Mouse (Mus musculus): Measurements from ENCODE around the gene Rsph3a. TPM values are rescaled to one million over a fixed set of nuclear protein-coding genes. Genes with fewer than 3 reads are reported as not detected.
"Not testable (repeated sequence)": the region's sequence is repeated elsewhere in the genome, so short reads cannot be mapped to it uniquely, and the experiment has no call there.

The Rsph3a gene
- total RNA-seq, 2 experiments from 2014 or later, result 22.1 to 23.7 TPM

GRCm38 (mm10) chr17:7916782-7917574 lies 28.4 kb upstream of the Rsph3a start:
- intact Hi-C loops (cut with DNase I), result no loop called here
- H3K4me3 ChIP-seq, result no peak overlapping the region
- no peak for DNase-seq
- no peak for TF ChIP-seq CTCF (IDR thresholded peaks at IDR 0.05)
- no peak overlapping the region for H3K27ac ChIP-seq

GRCm38 (mm10) chr17:7918355-7918754 lies 27.1 kb upstream of the Rsph3a start:
- no peak overlapping the region for H3K27ac ChIP-seq
- no peak overlapping the region for H3K4me3 ChIP-seq
- no peak for TF ChIP-seq CTCF (IDR thresholded peaks at IDR 0.05)
- no peak for DNase-seq
- intact Hi-C loops (cut with DNase I), result no loop called here

GRCm38 (mm10) chr17:7919209-7919608 lies 26.2 kb upstream of the Rsph3a start:
- no peak for DNase-seq
- no peak for TF ChIP-seq CTCF (IDR thresholded peaks at IDR 0.05)
- intact Hi-C loops (cut with DNase I), result no loop called here
- H3K27ac ChIP-seq, result no peak overlapping the region
- no peak overlapping the region for H3K4me3 ChIP-seq

DNA sequence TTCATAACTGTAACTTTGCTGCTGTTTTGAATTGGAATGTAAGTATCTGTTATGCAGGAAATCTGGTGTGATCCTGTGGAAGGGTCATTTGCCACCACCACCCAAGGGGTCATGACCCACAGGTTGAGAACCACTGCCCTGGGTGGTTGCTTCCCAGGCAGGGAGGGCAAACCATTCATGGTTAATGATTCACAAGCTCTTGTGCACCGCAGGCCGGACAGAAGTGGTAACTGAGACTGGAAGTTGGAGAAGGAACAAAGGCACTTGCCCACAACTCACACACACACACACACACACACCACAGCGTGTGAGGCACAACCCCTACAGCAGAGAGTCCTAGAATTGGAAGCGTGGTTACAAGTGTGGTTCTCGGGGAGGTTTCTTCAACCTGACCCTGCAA lies 22.9 kb upstream of the Rsph3a start:
- Histone ChIP-seq H3K4me3 (no peak overlapping the region), H3K27ac (no peak overlapping the region)
- intact Hi-C loops (cut with DNase I), result no loop called here
- no peak for DNase-seq
- TF ChIP-seq CTCF (IDR thresholded peaks at IDR 0.05), result no peak

- Histone ChIP-seq H3K27ac (no peak overlapping the region), H3K4me3 (no peak overlapping the region)
- intact Hi-C loops (cut with DNase I), result no loop called here
- no peak for DNase-seq
- no peak for TF ChIP-seq CTCF (IDR thresholded peaks at IDR 0.05)
Observed at GRCm38 (mm10) chr17:7924185-7924725, 21.2 kb upstream of the Rsph3a start.

DNA sequence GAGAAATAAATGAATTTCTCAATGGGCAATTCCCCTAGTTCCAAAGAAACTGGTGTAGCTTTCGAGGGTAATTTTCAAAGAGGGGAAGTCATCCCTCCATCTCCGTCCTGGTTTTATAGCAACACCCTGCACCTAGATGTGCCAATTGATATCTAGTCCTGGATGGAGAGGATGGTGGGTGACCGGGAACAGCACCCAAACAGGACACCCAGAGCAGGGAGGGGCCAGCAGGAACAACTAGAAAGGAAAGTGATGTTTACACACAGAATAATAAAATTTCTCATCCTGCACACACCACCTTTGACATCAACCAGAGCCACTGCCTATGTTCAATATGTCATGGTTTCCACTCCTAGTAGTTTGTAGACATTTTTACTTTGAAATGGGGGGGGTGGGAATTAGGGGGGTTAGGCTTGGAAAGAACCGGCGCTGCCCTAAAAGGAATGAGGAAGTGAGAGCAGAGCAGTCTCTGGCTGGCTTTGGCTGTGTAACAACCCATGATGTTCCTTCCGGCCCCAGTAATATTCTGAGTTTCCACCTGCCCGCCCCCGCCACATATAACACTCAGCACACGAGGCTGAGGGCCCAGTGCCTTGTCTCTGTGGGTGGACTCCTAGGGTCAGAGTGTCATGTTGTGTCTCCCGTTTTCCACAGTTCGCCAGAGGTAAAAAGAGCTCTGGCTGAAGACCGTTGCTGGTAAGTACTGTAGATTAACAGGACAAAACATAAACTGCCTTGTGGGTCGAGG lies 19.8 kb upstream of the Rsph3a start, which contains the start of gene Tagap:
Gene Tagap (plus strand): TSS at position 588 of the 748 bp plus-strand sequence.
- peak within 1 kb of the TSS; percentile 40; the same call in 1 of the 2 replicates for H3K27ac ChIP-seq
- TF ChIP-seq CTCF (IDR thresholded peaks at IDR 0.05), result no peak
- peak within 1 kb of the TSS; percentile 51 for H3K4me3 ChIP-seq
- DNase-seq, result no peak
- intact Hi-C loops (cut with DNase I), result no loop called here

DNA sequence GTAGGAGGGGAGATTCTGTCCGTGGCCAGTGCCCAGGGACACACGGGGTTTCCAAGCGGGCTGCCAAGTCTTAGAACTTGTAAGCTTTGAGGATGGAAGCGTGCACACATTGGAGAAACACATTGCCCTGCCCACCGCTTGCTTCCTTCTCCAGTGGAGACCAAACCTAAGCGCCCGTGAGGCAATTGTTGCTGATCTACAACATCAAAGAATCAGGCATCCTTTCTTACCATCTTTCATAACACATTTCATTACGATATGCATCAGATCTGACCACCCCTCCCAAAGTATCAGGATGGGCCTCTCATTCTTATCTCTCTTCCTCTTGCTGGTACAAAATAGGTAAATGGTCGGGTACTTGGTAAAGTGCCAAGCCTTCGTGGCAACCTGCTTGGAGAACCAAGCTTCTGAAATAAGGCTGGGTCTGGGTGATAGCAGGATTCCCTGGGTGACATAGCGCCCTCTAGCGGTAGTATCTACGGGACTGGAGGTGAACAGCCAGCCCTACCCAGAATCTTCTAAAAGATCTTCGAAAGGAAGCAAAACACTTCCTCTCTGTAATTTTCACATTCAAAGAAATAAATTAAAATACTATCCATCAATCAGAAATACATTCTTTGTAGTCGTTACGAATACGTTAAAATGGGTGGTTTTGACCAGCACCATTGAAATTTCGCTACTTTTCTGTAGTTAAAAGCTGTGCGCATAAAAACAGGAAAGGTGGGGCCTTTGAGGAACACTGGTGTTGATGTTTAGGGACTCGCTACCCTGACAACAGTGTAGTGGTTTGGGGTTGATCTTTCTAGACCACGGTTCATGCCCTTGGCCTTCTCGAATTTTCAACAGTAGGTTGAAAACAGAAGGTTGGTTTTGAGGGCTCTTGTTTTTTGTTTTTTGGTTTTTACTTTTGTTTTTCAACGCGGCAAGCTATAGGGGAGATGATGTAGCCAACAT lies 17.6 kb upstream of the Rsph3a start:
- intact Hi-C loops (cut with DNase I), result loop anchor here (2.0 kb wide), 1 partner anchor 59 kb away; no protein-coding TSS in a partner anchor
- peak; percentile 92 for TF ChIP-seq CTCF (IDR thresholded peaks at IDR 0.05)
- DNase-seq, result peak; percentile 80
- Histone ChIP-seq H3K4me3 (peak overlapping the region; percentile 10; the same call in 1 of the 2 replicates), H3K27ac (no peak overlapping the region)

DNA sequence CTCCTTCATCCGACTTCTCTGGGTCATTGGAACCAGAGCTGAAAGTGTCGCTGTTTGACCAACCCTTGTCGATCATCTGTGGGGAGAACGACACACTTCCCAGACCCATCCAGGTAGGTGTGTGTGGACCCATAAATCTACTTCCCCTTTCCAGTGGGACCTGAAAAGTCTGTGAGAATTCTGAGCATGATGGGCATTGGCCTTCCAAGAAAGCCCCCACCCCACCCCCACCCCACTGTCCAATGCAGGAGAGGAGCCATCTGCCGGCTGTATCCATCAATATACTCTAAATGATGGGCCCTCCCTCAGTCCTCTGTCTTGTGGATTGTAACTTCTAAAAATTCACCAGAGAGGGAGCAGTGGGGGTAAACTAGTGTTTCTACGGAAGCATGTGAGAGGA lies 16.8 kb upstream of the Rsph3a start:
- no peak overlapping the region for H3K4me3 ChIP-seq
- no peak for DNase-seq
- no peak for TF ChIP-seq CTCF (IDR thresholded peaks at IDR 0.05)
- intact Hi-C loops (cut with DNase I), result loop anchor here (2.0 kb wide), 1 partner anchor 60 kb away; no protein-coding TSS in a partner anchor
- no peak overlapping the region for H3K27ac ChIP-seq

DNA sequence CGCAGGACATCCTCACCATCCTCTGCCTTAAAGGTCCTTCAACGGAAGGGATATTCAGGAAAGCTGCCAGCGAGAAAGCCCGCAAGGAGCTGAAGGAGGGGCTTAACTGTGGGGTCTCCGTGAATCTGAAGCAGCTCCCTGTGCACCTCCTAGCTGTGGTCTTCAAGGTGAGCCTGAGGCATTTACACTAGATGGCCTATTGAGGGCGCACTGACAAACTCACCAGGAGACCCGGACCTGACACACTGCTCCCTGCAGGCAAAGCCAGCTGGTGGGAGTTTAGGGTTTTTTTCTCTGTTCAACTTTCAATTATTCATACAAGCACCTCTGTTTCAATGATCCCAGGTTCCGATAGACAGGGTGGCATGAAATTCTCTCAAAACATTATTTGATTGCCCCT lies 16.1 kb upstream of the Rsph3a start:
- Histone ChIP-seq H3K27ac (no peak overlapping the region), H3K4me3 (no peak overlapping the region)
- no peak for DNase-seq
- peak; percentile 36 for TF ChIP-seq CTCF (IDR thresholded peaks at IDR 0.05)
- intact Hi-C loops (cut with DNase I), result loop anchor here (2.0 kb wide), 1 partner anchor 60 kb away; no protein-coding TSS in a partner anchor

DNA sequence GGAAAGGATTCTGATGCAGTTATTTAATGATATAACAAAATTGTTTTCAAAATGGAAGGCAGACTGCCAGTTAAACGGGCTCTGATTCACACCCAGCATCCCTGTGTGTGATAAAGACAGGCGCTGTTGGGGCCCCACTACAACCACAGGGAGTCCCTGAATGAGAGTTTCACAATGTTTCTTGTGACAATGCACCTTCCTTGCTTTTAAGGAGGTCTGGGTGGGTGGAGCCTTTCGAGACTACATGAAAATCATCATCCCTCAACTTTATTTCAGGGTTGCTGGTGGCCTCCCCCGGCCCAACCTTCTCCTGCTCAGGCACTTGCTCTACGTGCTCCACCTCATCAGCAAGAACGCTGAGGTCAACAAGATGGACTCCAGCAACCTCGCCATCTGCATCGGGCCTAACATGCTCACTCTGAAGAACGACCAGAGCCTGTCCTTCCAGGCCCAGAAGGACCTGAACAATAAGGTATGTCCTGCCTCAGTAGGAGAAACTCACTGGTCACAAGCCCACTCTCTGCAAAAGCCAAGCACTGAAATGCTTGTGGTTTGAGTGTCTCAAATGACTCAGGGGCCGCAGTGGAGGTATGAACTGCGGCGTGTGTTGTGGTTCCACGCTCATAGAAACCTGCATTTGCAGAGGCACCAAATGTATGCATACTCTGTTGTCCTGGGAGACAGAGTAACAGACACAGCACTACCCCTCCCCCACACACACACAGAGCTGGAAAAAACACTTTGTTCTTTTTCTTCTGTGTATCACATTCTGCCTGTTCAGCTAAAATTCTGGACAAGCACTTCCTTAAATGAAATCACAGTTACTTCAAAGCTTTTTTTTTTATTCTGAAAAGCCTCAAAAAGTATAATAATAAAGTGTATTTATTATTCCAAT lies 14.1 kb upstream of the Rsph3a start:
- no peak for TF ChIP-seq CTCF (IDR thresholded peaks at IDR 0.05)
- no peak overlapping the region; the same call in 1 of the 2 replicates for H3K27ac ChIP-seq

DNA sequence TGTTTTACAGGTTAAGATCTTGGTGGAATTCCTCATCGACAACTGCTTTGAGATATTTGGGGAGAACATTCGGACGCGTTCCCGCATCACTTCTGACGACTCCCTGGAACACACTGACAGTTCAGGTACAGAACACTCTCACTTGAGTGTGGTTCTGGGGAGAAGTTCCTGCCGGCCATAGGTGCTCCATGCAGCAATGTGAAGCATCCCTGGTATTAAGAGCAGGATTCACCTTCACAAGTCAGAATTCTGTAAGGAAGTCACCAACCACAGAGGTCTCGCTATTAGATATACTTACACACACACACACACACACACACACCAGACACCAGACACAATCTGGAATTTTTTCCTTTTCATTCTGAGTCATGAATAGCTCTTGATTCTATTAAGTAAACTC lies 13.3 kb upstream of the Rsph3a start:
- H3K27ac ChIP-seq; H3K4me3 ChIP-seq; intact Hi-C loops (cut with DNase I); DNase-seq: not testable (repeated sequence)

More for the DNA sequence above, 14.1 kb upstream of the Rsph3a start:
- H3K4me3 ChIP-seq, result no peak overlapping the region
- DNase-seq, result no peak
- intact Hi-C loops (cut with DNase I), result no loop called here

Data from gastrocnemius, adult 2 months (tissue).